Mouse (Mus musculus) liver, embryonic 14.5 days (tissue): ENCODE data around the gene Gtf2e1.

Experiments
- CTCF ChIP-seq: IDR thresholded peaks from 2 replicates; pipeline ENCODE4 v1.5.1; 2016; ENCODE audit warnings: antibody characterized with exemption, low read depth, control low read depth
- EP300 ChIP-seq: IDR thresholded peaks from 2 replicates; pipeline ENCODE4 v1.6.1; 2016; ENCODE audit warnings: antibody characterized with exemption, low read depth

DNA sequence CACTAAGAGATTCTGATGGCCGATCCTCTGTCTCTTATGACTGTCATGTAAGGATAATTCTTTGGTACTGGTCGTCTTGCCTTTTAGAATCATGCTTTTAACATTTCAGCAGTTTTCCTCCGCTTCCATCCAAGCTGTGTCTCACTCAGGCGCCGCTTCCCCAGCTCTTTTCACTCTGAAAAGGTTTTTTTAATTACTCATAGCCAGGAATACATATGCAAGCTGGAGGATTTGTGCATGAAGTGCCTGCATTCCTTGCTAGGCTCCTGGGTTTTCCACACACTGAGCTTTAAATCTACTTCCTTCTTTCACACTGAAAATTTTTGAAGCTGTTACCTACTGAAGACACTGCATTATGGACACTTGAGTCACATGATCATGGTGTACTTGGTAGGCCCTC is 23.4 kb upstream of the Gtf2e1 start:
- TF ChIP-seq CTCF = no peak
- TF ChIP-seq EP300 = no peak
